Mouse (Mus musculus) liver, adult 2 months (tissue): ENCODE data around the gene Oxld1. TPM values are rescaled to one million over a fixed set of nuclear protein-coding genes. Genes with fewer than 3 reads are reported as not detected.

Experiments
- DNase-seq: peaks from one replicate; pipeline ENCODE4 v3.0.0-alpha.2; 2011; ENCODE audit warnings: low read depth, low spot score; ENCODE audit errors: extremely low read depth
- H3K27ac ChIP-seq: fragments of 200-500 bp; replicated peaks from 2 replicates; pipeline ENCODE4 v1.5.1; 2012; ENCODE audit warnings: low read depth, mild to moderate bottlenecking, control low read depth, inconsistent platforms, low read length; ENCODE audit not compliant: insufficient read depth
- H3K27me3 ChIP-seq: fragments of 200-500 bp; 2 replicates; pipeline ENCODE4 v1.6.1; 2012; ENCODE audit warnings: mild to moderate bottlenecking, moderate library complexity, low read length, inconsistent platforms; ENCODE audit not compliant: control insufficient read depth, insufficient read depth
- H3K36me3 ChIP-seq: fragments of 200-500 bp; 2 replicates; pipeline ENCODE4 v1.6.1; 2012; ENCODE audit warnings: low read length, inconsistent platforms; ENCODE audit not compliant: control insufficient read depth, insufficient read depth
- H3K4me1 ChIP-seq: fragments of 200-500 bp; 2 replicates; pipeline ENCODE4 v1.6.1; 2011; ENCODE audit warnings: low read length; ENCODE audit not compliant: control insufficient read depth, insufficient read depth
- H3K4me3 ChIP-seq: fragments of 200-500 bp; 2 replicates; pipeline ENCODE4 v1.5.1; 2011; ENCODE audit warnings: low read depth, mild to moderate bottlenecking, control low read depth, low read length, moderate library complexity; ENCODE audit not compliant: insufficient read depth
- H3K79me2 ChIP-seq: fragments of 200-500 bp; 2 replicates; pipeline ENCODE4 v1.6.1; 2012; ENCODE audit warnings: inconsistent platforms, mild to moderate bottlenecking, low read length, moderate library complexity; ENCODE audit not compliant: control insufficient read depth, insufficient read depth
- H3K9ac ChIP-seq: fragments of 200-500 bp; 2 replicates; pipeline ENCODE4 v1.6.1; 2012; ENCODE audit warnings: low read depth, mild to moderate bottlenecking, control low read depth, inconsistent platforms, low read length
- CTCF ChIP-seq: fragments of 200-500 bp; IDR thresholded peaks from 2 replicates; pipeline ENCODE4 v1.5.1; 2011; ENCODE audit warnings: low read depth, low read length, control low read depth
- POLR2A ChIP-seq: fragments of 200-500 bp; IDR thresholded peaks from 2 replicates; pipeline ENCODE4 v1.6.1; 2011; ENCODE audit warnings: low read length, control low read depth; ENCODE audit not compliant: insufficient read depth; ENCODE audit errors: extremely low read depth
- WGBS: fragments of 180-500 bp; shearing (Covaris S2); methylation state at CpG from one replicate; pipeline ENCODE4 v1.1.7; 2018; 5-methylcytosine and 5-hydroxymethylcytosine counted together
- polyA plus RNA-seq: library from polyadenylated mRNA; depleted of rRNA; stranded (reverse); fragments of >200 nt; gene quantifications from 2 replicates; pipeline ENCODE4 v1.2.3, GENCODE M21; 2012
- total RNA-seq: library from RNA; depleted of rRNA; stranded (reverse); fragments of >200 nt; gene quantifications from 2 replicates; pipeline ENCODE4 v1.2.3, GENCODE M21; 2014

Gene Oxld1
- total and polyA plus RNA-seq, 2 experiments, result 28.9 to 29.2 TPM

GRCm38 (mm10) chr11:120437152-120437856 is 20.6 kb downstream of the Oxld1 start, which contains the start of gene Nploc4:
Gene Nploc4, minus strand, starts transcription at chr11:120437708.
- peak within 1 kb of the TSS; percentile 96 for H3K4me3 ChIP-seq
- under 1% methylated on average over 62 of the region's 77 CpGs for WGBS
- peaks cover 16% of the 10 kb centered on the region for H3K4me1 ChIP-seq
- H3K36me3 ChIP-seq, result peaks cover 22% of the 10 kb centered on the region
- H3K27me3 ChIP-seq, result no peaks in the 10 kb centered on the region
- peak within 1 kb of the TSS; percentile 97 for H3K9ac ChIP-seq
- DNase-seq, result peak; percentile 60
- H3K79me2 ChIP-seq, result peaks cover 40% of the 10 kb centered on the region; the same call in 1 of the 2 replicates
- TF ChIP-seq CTCF, result 0 out of 2 replicates have a peak, but pooled peaks have one; percentile 15
- TF ChIP-seq POLR2A, result peak; percentile 76
- peak within 1 kb of the TSS; percentile 92 for H3K27ac ChIP-seq

DNA sequence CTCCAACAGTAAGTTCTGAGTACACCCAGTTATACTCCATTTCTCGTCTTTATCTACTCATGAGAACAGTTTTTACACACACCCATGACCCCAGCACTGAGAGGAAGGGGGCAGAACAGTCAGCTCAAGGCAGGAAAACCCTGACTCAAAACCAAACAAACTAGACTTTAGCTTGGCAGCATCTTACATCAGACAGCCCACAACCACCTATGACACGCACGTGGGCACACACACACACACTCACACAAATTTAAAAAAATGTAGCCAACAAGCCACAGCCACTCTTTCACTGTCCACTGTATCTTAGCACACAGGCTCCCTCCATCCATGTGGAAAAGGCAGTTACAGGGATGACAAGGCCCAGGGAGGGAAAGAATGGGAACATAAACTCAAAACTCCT is 31.1 kb downstream of the Oxld1 start:
- TF ChIP-seq CTCF (no peak), POLR2A (no peak)
- no peak overlapping the region for H3K9ac ChIP-seq
- H3K27me3 ChIP-seq, result no peaks in the 10 kb centered on the region
- peaks cover 29% of the 10 kb centered on the region; the same call in 1 of the 2 replicates for H3K79me2 ChIP-seq
- WGBS, result 70% methylated on average over 3 of the region's 3 CpGs
- H3K4me3 ChIP-seq, result no peak overlapping the region
- no peak overlapping the region for H3K27ac ChIP-seq
- H3K4me1 ChIP-seq, result peaks cover 22% of the 10 kb centered on the region
- H3K36me3 ChIP-seq, result peaks cover 52% of the 10 kb centered on the region
- DNase-seq, result no peak

DNA sequence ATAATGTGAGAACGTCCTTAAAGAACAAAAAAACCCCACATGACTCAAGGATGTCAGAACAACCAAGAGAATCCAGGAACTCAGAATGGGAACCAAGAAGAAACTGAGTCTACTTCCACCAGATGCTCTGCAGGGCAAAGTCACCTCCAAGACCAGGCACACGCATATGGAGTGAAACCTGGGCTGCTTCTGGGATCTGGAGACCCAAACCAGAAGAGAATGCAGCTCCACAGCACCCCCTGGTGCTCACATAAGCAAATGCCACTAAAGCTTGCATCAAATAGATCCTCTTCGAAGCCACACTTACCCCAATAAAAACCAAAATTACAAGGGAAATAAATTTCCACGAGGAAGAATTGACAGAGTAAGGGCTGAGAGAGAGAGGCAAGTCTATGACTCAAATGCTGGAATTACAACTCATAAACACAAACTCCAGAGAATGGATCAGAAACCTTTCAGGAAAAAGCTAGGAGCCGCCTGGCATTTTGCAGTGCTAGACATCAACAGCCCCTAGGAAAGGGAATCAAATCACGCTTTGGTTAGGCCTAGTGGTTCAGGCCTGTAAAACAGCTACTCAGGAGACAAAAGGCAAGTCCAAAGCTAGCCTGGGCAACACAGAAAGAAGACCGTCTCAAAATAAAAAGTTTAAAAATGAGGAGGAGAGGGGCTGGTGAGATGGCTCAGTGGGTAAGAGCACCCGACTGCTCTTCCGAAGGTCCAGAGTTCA is 34.1 kb downstream of the Oxld1 start:
- Histone ChIP-seq H3K4me1 (peaks cover 28% of the 10 kb centered on the region), H3K36me3 (peaks cover 51% of the 10 kb centered on the region), H3K4me3 (no peak overlapping the region), H3K9ac (no peak overlapping the region; the same call in 1 of the 2 replicates), H3K79me2 (peaks cover 23% of the 10 kb centered on the region; the same call in 1 of the 2 replicates), H3K27me3 (no peaks in the 10 kb centered on the region), H3K27ac (peak overlapping the region; percentile 81)
- TF ChIP-seq POLR2A, result no peak
- peak; percentile 75 for TF ChIP-seq CTCF
- peak; percentile 63 for DNase-seq
- 53% methylated on average over 9 of the region's 9 CpGs for WGBS

DNA sequence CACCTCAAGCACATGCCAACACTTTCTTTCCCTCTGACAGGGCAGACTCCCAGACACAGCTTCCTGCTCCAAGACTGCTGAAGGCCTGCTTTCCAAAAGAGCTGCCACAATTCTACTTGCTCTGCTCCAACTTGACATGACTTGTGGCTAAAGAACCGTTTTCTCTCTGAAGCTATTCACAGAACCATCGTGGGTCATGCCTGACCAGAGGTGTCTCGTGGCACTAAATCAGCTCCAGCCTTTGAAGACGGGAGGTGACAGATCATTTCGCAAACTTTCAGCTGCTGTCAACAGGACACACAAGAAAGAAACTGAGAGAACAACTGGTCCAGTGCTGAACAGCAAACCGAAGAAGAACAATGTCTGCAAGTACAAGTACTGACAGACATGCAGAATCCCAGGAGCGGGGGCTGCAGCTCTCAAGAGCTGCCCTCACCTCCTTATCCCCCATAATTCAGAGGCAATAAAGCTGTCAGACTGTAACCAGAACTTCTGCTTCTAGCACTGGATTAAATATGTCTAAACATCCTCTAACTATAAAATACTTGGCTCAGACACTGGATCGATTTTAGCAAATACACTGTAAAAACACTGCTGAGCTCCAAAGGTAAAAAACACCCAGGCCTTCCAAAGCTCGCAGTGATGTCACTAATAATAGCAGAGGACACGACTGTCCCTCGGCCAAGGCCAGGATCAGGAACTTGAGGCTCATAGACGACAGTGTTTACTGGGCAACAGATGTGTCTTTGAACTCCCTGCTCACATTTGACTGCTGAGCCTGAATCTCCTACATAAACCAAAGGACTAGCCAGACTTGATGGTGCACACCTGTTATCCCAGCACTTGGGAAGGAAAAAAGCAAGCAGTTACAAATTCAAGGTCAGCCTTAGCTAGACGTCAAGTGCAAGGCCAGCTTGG is 35.0 kb downstream of the Oxld1 start:
- H3K9ac ChIP-seq, result peak overlapping the region; percentile 49
- H3K4me1 ChIP-seq, result peaks cover 28% of the 10 kb centered on the region
- H3K4me3 ChIP-seq, result no peak overlapping the region
- WGBS, result 23% methylated on average over 13 of the region's 13 CpGs
- TF ChIP-seq CTCF (no peak), POLR2A (no peak)
- peak; percentile 98 for DNase-seq
- H3K27me3 ChIP-seq, result no peaks in the 10 kb centered on the region
- H3K27ac ChIP-seq, result peak overlapping the region; percentile 96
- H3K36me3 ChIP-seq, result peaks cover 51% of the 10 kb centered on the region
- peaks cover 18% of the 10 kb centered on the region; the same call in 1 of the 2 replicates for H3K79me2 ChIP-seq

DNA sequence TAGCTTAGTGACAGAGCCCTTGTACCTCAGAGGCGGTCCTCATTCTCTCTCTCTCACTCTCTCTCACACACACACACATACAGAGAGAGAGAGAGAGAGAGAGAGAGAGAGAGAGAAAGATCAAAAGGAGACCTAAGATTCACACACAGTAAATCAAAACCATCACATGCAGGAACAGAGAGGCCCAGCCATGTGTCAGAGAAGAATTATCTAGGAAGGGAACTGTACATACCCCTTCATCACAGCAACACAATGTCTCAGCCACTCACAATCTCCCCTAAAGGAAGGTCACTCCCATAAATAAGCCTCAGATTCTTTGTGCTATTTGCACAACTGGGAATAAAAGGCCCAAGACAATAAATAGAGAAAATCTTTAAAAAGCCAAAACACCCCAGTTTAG is 39.3 kb downstream of the Oxld1 start:
- H3K27me3 ChIP-seq, result no peaks in the 10 kb centered on the region
- peaks cover 21% of the 10 kb centered on the region for H3K4me1 ChIP-seq
- TF ChIP-seq POLR2A, result no peak
- TF ChIP-seq CTCF, result no peak
- H3K4me3 ChIP-seq, result no peak overlapping the region
- no peak overlapping the region for H3K9ac ChIP-seq
- DNase-seq, result no peak
- 100% methylated on average over 1 of the region's 1 CpGs for WGBS
- peaks cover 55% of the 10 kb centered on the region for H3K36me3 ChIP-seq
- no peak overlapping the region for H3K27ac ChIP-seq
- H3K79me2 ChIP-seq, result peaks cover 10% of the 10 kb centered on the region; the same call in 1 of the 2 replicates
